Mouse (Mus musculus) embryonic fibroblast, embryonic 13.5 days (primary cell): ENCODE results near the gene Ttc30a1.
"Not testable (repeated sequence)": the region's sequence is repeated elsewhere in the genome, so short reads cannot be mapped to it uniquely, and the experiment has no call there.

ENCODE experiments used
- CTCF ChIP-seq: IDR thresholded peaks from 2 replicates; pipeline ENCODE4 v1.5.1; 2011; ENCODE audit warnings: mild to moderate bottlenecking, control low read depth, low read length, moderate library complexity, borderline replicate concordance; ENCODE audit not compliant: insufficient read depth
- POLR2A ChIP-seq: IDR thresholded peaks from 2 replicates; pipeline ENCODE4 v1.6.1; 2011; ENCODE audit warnings: low read depth, mild to moderate bottlenecking, control low read depth, low read length, moderate library complexity

GRCm38 (mm10) chr2:75976070-75976469 is 5.7 kb downstream of the Ttc30a1 start:
- not testable (repeated sequence) for TF ChIP-seq CTCF, POLR2A
